Mouse (Mus musculus) left cerebral cortex, postnatal 4 days (tissue): Measurements from ENCODE around the gene Snw1. TPM values are rescaled to one million over a fixed set of nuclear protein-coding genes. Genes with fewer than 3 reads are reported as not detected.

Experiments used
- DNase-seq: peaks from one replicate; pipeline ENCODE4 v3.0.0-alpha.2; 2022
- intact Hi-C: fragments of 180-260 bp; cut with DNase I; formaldehyde crosslinking; loops from one replicate; pipeline ENCODE4 v1.15.1; 2025
- microRNA-seq: library from miRNA; unstranded; fragments of <30 nt; microRNA quantifications from one replicate; pipeline ENCODE4 v1.2.0, GENCODE M21; 2022
- total RNA-seq, 2 experiments: library from RNA; stranded (reverse); gene quantifications; 2 replicates each; pipeline ENCODE4 v1.2.3; 2021

Snw1 gene
- total RNA-seq, 2 experiments from 2014 or later, result 53.1 to 53.3 TPM

- DNase-seq, result no peak
- intact Hi-C loops, result no loop called here
Observed at GRCm38 (mm10) chr12:87424516-87424915, 47.6 kb downstream of the Snw1 start.

- intact Hi-C loops, result no loop called here
- DNase-seq, result no peak
Observed at GRCm38 (mm10) chr12:87423700-87424099, 48.4 kb downstream of the Snw1 start.

- intact Hi-C loops, result no loop called here
- DNase-seq, result peak; percentile 23
Observed at GRCm38 (mm10) chr12:87421708-87422507, 50.2 kb downstream of the Snw1 start.

- no peak for DNase-seq
- intact Hi-C loops, result no loop called here
Observed at GRCm38 (mm10) chr12:87419974-87420485, 52.0 kb downstream of the Snw1 start.

GRCm38 (mm10) chr12:87418921-87419320 lies 53.2 kb downstream of the Snw1 start:
- intact Hi-C loops, result no loop called here
- peak; percentile 60 for DNase-seq

- intact Hi-C loops, result no loop called here
- peak; percentile 40 for DNase-seq
Observed at GRCm38 (mm10) chr12:87416690-87417089, 55.4 kb downstream of the Snw1 start.

- DNase-seq, result no peak
- intact Hi-C loops, result no loop called here
Observed at GRCm38 (mm10) chr12:87415358-87415757, 56.7 kb downstream of the Snw1 start.

- peak; percentile 71 for DNase-seq
- intact Hi-C loops, result no loop called here
Observed at GRCm38 (mm10) chr12:87413179-87413790, 58.8 kb downstream of the Snw1 start.

- intact Hi-C loops, result no loop called here
- no peak for DNase-seq
Observed at GRCm38 (mm10) chr12:87410999-87411398, 61.1 kb downstream of the Snw1 start.

GRCm38 (mm10) chr12:87409123-87409522 lies 63.0 kb downstream of the Snw1 start:
- DNase-seq, result no peak
- intact Hi-C loops, result no loop called here

GRCm38 (mm10) chr12:87407869-87408605 lies 64.0 kb downstream of the Snw1 start:
- no peak for DNase-seq
- intact Hi-C loops, result no loop called here

- intact Hi-C loops, result no loop called here
- DNase-seq, result no peak
Observed at GRCm38 (mm10) chr12:87405721-87406120, 66.4 kb downstream of the Snw1 start.

GRCm38 (mm10) chr12:87405165-87405564 lies 66.9 kb downstream of the Snw1 start:
- DNase-seq, result no peak
- intact Hi-C loops, result no loop called here

GRCm38 (mm10) chr12:87401883-87402282 lies 70.2 kb downstream of the Snw1 start:
- no peak for DNase-seq
- intact Hi-C loops, result no loop called here

- intact Hi-C loops, result no loop called here
Observed at GRCm38 (mm10) chr12:87399119-87399819, 72.8 kb downstream of the Snw1 start.

More at GRCm38 (mm10) chr12:87399119-87399819, 72.8 kb downstream of the Snw1 start:
- DNase-seq, result no peak

Small RNA genes within 50 kb of the gene (microRNA-seq; reads per million reads assigned to microRNA genes)
- 34.6 reads per million, percentile 41 among the genes with 10 or more reads in this experiment for gene Mir3068

Other genes with a start within 250 kb of the Snw1 start
- gene Noxred1, start 233.5 kb downstream of the Snw1 start, total RNA-seq, result 1 to 10 TPM; 1.2 to 1.6 TPM
- gene Vipas39, start 206.0 kb downstream of the Snw1 start, total RNA-seq, result 10 to 100 TPM; 60.5 to 62.8 TPM
- gene Ahsa1, start 205.8 kb downstream of the Snw1 start, total RNA-seq, result 100 to 1,000 TPM; 151 to 156 TPM
- gene Ism2, start 172.6 kb downstream of the Snw1 start, total RNA-seq, result 1 to 10 TPM in 1 of 2 experiments, under 1 TPM in 1; 0.68 to 1.4 TPM
- gene Sptlc2, start 83.9 kb downstream of the Snw1 start, total RNA-seq, result 10 to 100 TPM; 73.4 to 81.9 TPM
- gene Slirp, start 28.4 kb downstream of the Snw1 start, total RNA-seq, result 100 to 1,000 TPM in 1 of 2 experiments, 10 to 100 TPM in 1; 96.3 to 101 TPM
- gene Alkbh1, start 28.3 kb downstream of the Snw1 start, total RNA-seq, result 10 to 100 TPM; 25.8 to 28.4 TPM
- not detected for gene Gm5788, start 22.4 kb upstream of the Snw1 start, total RNA-seq
- not detected for gene Gm8300, start 42.0 kb upstream of the Snw1 start, total RNA-seq
- gene Oog1, start 130.4 kb upstream of the Snw1 start, total RNA-seq, result not detected
- not detected for gene Gm4027, start 146.6 kb upstream of the Snw1 start, total RNA-seq
- not detected for gene Gm16381, start 172.3 kb upstream of the Snw1 start, total RNA-seq